Mouse (Mus musculus): Measurements from ENCODE around the gene Tpst2. TPM values are rescaled to one million over a fixed set of nuclear protein-coding genes. Genes with fewer than 3 reads are reported as not detected.
"Not testable (repeated sequence)": the region's sequence is repeated elsewhere in the genome, so short reads cannot be mapped to it uniquely, and the experiment has no call there.

Tpst2 gene
- polyA plus RNA-seq, 1 experiment from 2014 or later: 38.8 TPM

DNA sequence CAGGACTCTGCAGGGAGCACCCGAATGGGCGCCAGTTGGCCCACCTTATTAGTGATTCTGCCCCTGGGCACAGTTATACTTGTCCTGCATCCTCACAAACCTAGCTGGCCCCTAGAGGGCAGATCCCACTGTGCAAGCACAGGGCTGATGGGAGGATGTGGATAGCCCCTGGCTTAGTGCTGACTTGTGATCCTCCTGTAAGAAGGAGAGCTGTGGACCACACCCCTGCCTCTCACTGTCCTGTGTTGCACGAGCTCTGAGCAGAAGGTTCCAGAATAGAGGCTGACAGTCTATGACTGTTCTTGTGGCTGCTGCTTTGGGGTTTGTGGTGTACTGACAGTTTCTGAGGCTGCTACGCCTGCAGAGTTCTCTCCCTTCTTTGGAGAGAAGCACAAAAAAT is 25.2 kb downstream of the Tpst2 start:
- peak overlapping the region; percentile 70 for H3K27ac ChIP-seq (ENCODE audit: low read length)
- H3K36me3 ChIP-seq (ENCODE audit: control insufficient read depth, insufficient read depth): peaks cover 2% of the 10 kb centered on the region; the same call in 1 of the 2 replicates
- ATAC-seq (ENCODE audit: low read depth): no peak
- H3K4me1 ChIP-seq (ENCODE audit: control insufficient read depth, low read depth, low read length): peaks cover 56% of the 10 kb centered on the region
- H3K9ac ChIP-seq (ENCODE audit: low read depth, low read length): no peak overlapping the region
- no peaks in the 10 kb centered on the region for H3K27me3 ChIP-seq (ENCODE audit: control insufficient read depth, insufficient read depth, low read depth, low read length)
- no peak overlapping the region for H3K4me3 ChIP-seq (ENCODE audit: low read depth, low read length)
- WGBS (ENCODE audit: insufficient replicate concordance): 59% methylated on average over 4 of the region's 4 CpGs
- no peaks in the 10 kb centered on the region for H3K9me3 ChIP-seq (replicated peaks; ENCODE audit: control insufficient read depth, low read length)
- H3K4me2 ChIP-seq (ENCODE audit: low read depth, low read length): no peak overlapping the region

DNA sequence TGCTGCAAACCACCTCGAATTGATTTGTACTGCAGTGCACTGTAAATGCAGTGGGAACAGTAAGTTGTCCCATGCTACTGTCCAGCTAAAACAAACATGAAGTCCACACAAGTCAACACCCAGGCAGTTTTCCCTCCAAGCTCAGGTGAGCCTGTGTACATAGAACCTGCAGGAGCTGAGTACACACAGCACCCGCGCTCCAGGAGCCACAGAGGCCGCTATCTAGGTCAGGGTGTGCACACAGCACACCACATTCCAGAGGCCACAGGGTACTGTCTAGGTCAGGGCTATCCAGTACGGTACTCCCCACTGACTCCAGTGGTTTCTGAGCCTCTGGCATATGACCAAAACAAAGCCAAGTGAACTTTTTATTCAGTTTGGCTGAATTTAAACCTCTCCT is 25.8 kb downstream of the Tpst2 start:
- 62% methylated on average over 5 of the region's 5 CpGs for WGBS (ENCODE audit: insufficient replicate concordance)
- peak; percentile 94 for ATAC-seq (ENCODE audit: low read depth)
- peaks cover 2% of the 10 kb centered on the region; the same call in 1 of the 2 replicates for H3K36me3 ChIP-seq (ENCODE audit: control insufficient read depth, insufficient read depth)
- no peak overlapping the region for H3K4me3 ChIP-seq (ENCODE audit: low read depth, low read length)
- no peaks in the 10 kb centered on the region for H3K27me3 ChIP-seq (ENCODE audit: control insufficient read depth, insufficient read depth, low read depth, low read length)
- H3K9me3 ChIP-seq (replicated peaks; ENCODE audit: control insufficient read depth, low read length): no peaks in the 10 kb centered on the region
- H3K9ac ChIP-seq (ENCODE audit: low read depth, low read length): no peak overlapping the region; the same call in 1 of the 2 replicates
- peaks cover 50% of the 10 kb centered on the region for H3K4me1 ChIP-seq (ENCODE audit: control insufficient read depth, low read depth, low read length)
- no peak overlapping the region for H3K4me2 ChIP-seq (ENCODE audit: low read depth, low read length)
- peak overlapping the region; percentile 86 for H3K27ac ChIP-seq (ENCODE audit: low read length)

DNA sequence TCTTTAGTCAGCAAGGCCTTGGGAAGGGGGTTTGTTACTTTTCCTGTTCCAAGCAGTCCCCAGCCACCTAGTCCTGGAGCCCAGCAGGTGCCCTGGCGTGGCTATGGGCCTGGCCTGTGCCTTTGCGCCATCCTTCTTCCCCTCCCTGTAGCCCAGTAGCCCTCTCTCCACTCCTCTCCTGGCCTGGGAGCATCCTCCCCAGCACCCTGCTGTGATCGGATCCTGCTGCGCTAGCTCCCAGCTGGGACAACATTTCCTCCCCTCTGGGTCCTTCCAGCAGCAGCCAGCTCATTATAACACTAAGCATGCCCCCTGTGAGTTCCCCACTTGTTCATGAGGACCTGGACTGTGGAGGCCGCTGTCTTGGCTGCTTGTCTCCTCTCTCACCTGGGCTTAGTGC is 29.4 kb downstream of the Tpst2 start:
- H3K4me1 ChIP-seq (ENCODE audit: control insufficient read depth, low read depth, low read length): peaks cover 15% of the 10 kb centered on the region
- no peaks in the 10 kb centered on the region for H3K9me3 ChIP-seq (replicated peaks; ENCODE audit: control insufficient read depth, low read length)
- no peak overlapping the region for H3K4me2 ChIP-seq (ENCODE audit: low read depth, low read length)
- peaks cover 27% of the 10 kb centered on the region for H3K36me3 ChIP-seq (ENCODE audit: control insufficient read depth, insufficient read depth)
- H3K4me3 ChIP-seq (ENCODE audit: low read depth, low read length): no peak overlapping the region
- no peak overlapping the region for H3K9ac ChIP-seq (ENCODE audit: low read depth, low read length)
- no peaks in the 10 kb centered on the region for H3K27me3 ChIP-seq (ENCODE audit: control insufficient read depth, insufficient read depth, low read depth, low read length)
- no peak for ATAC-seq (ENCODE audit: low read depth)
- H3K27ac ChIP-seq (ENCODE audit: low read length): no peak overlapping the region
- WGBS (ENCODE audit: insufficient replicate concordance): 84% methylated on average over 5 of the region's 5 CpGs

DNA sequence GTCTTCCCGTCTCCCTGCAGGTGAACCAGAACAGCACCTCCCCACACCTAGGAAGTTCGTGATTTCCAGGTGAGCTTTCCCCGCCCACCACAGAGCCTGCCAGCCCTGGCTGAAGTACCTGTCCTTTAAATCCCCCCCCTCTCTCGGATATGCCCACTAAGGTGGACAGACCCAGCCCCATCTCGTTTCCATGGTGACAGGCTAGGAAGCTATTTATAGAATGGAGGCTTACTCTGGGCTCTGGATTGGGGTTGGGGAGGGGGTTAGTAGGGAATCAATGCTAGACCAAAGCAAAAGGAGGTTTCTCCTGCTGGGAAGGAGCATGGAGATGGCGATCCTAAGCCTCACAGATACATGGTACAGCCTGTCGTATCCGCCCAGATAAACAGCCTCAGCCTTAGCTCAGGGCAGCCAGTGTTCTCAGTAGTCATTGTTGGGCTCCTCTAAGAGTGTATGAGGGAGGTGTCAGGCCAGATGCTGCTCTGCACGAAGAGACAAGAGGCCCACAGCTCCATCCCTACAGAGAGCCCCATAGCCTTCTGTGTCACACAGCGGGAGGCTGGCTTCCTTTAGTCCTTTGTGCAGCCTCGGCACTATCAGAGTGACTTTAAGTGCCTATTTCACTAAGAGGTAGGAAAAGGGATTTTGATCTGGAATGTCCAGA is 36.9 kb downstream of the Tpst2 start:
- Histone ChIP-seq H3K4me1 (ENCODE audit: control insufficient read depth, low read depth, low read length) (no peaks in the 10 kb centered on the region), H3K9ac (ENCODE audit: low read depth, low read length) (no peak overlapping the region), H3K4me3 (ENCODE audit: low read depth, low read length) (no peak overlapping the region), H3K9me3 (replicated peaks; ENCODE audit: control insufficient read depth, low read length) (no peaks in the 10 kb centered on the region), H3K27ac (ENCODE audit: low read length) (no peak overlapping the region), H3K4me2 (ENCODE audit: low read depth, low read length) (no peak overlapping the region), H3K27me3 (ENCODE audit: control insufficient read depth, insufficient read depth, low read depth, low read length) (no peaks in the 10 kb centered on the region), H3K36me3 (ENCODE audit: control insufficient read depth, insufficient read depth) (peaks cover 23% of the 10 kb centered on the region)
- ATAC-seq (ENCODE audit: low read depth): no peak
- 71% methylated on average over 11 of the region's 11 CpGs for WGBS (ENCODE audit: insufficient replicate concordance)

DNA sequence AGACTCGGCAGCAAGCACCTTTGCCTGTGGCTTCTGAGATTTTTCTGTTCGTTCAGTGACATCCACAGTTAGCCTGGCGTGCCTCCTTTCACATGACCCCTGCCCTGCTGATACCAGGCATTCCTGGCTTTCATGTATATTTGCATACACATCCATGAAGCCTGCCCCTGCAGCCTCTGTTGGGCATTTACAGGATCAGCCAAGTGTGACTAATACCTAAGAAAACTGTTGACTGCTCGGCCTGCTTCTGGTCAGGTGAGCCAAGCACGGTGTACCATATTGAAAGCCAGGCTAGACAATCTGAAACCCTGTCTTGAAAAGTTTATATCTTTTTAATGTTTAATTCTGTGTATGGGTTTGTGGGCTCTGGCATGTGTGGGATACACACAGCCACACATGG is 40.0 kb downstream of the Tpst2 start:
- no peak overlapping the region for H3K9ac ChIP-seq (ENCODE audit: low read depth, low read length)
- H3K4me1 ChIP-seq (ENCODE audit: control insufficient read depth, low read depth, low read length): peaks cover 4% of the 10 kb centered on the region; the same call in 1 of the 2 replicates
- no peaks in the 10 kb centered on the region for H3K27me3 ChIP-seq (ENCODE audit: control insufficient read depth, insufficient read depth, low read depth, low read length)
- no peak for ATAC-seq (ENCODE audit: low read depth)
- H3K9me3 ChIP-seq (replicated peaks; ENCODE audit: control insufficient read depth, low read length): no peaks in the 10 kb centered on the region
- WGBS (ENCODE audit: insufficient replicate concordance): 70% methylated on average over 5 of the region's 5 CpGs
- no peak overlapping the region for H3K27ac ChIP-seq (ENCODE audit: low read length)
- peaks cover 2% of the 10 kb centered on the region for H3K36me3 ChIP-seq (ENCODE audit: control insufficient read depth, insufficient read depth)
- H3K4me2 ChIP-seq (ENCODE audit: low read depth, low read length): no peak overlapping the region
- H3K4me3 ChIP-seq (ENCODE audit: low read depth, low read length): no peak overlapping the region

DNA sequence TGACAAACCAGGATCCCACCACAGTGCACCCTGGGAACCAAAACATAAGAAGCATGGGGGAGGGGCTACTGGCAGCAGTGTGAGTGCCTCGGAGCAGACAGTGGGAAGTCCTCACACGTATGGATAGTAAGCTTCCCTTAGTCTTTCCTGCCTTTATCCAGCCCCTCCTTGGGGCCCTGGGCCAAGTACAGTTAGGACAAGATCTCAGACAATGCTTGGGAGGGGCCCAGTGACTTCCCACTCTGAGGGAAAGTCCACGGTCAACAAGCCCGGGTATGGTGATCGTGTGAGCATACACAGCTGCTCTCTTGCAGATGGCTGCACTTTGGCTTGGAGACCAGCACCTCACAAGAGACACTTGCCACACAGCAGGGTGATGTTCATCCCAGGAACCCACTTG is 40.8 kb downstream of the Tpst2 start:
- H3K9me3 ChIP-seq (replicated peaks; ENCODE audit: control insufficient read depth, low read length): no peaks in the 10 kb centered on the region
- no peak overlapping the region for H3K4me2 ChIP-seq (ENCODE audit: low read depth, low read length)
- WGBS (ENCODE audit: insufficient replicate concordance): 34% methylated on average over 5 of the region's 5 CpGs
- H3K27ac ChIP-seq (ENCODE audit: low read length): no peak overlapping the region
- ATAC-seq (ENCODE audit: low read depth): peak; percentile 31; the same call in 1 of the 2 replicates
- H3K27me3 ChIP-seq (ENCODE audit: control insufficient read depth, insufficient read depth, low read depth, low read length): no peaks in the 10 kb centered on the region
- H3K9ac ChIP-seq (ENCODE audit: low read depth, low read length): no peak overlapping the region
- H3K36me3 ChIP-seq (ENCODE audit: control insufficient read depth, insufficient read depth): peaks cover 2% of the 10 kb centered on the region
- peaks cover 4% of the 10 kb centered on the region; the same call in 1 of the 2 replicates for H3K4me1 ChIP-seq (ENCODE audit: control insufficient read depth, low read depth, low read length)
- H3K4me3 ChIP-seq (ENCODE audit: low read depth, low read length): no peak overlapping the region

DNA sequence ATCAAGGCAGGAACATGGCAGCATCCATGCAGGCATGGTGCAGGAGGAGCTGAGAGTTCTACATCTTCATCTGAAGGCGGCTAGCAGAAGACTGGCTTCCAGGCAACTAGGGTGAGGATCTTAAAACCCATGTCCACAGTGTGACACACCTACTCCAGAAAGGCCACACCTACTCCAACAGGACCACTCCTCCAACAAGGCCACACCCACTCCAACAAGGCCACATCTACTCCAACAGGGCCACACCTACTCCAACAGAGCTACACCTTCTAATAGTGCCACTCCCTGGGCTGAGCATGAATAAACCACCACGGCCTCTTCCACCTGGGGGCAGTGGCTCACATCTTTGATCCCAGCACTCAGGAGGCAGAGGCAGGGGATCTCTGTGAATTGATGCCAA is 42.9 kb downstream of the Tpst2 start:
- H3K4me2 ChIP-seq (ENCODE audit: low read depth, low read length); H3K9ac ChIP-seq (ENCODE audit: low read depth, low read length); H3K27me3 ChIP-seq (ENCODE audit: control insufficient read depth, insufficient read depth, low read depth, low read length); H3K4me3 ChIP-seq (ENCODE audit: low read depth, low read length); H3K4me1 ChIP-seq (ENCODE audit: control insufficient read depth, low read depth, low read length); H3K27ac ChIP-seq (ENCODE audit: low read length); H3K36me3 ChIP-seq (ENCODE audit: control insufficient read depth, insufficient read depth); H3K9me3 ChIP-seq (replicated peaks; ENCODE audit: control insufficient read depth, low read length): not testable (repeated sequence)
- ATAC-seq (ENCODE audit: low read depth): peak; percentile 76
- 41% methylated on average over 2 of the region's 2 CpGs for WGBS (ENCODE audit: insufficient replicate concordance)

DNA sequence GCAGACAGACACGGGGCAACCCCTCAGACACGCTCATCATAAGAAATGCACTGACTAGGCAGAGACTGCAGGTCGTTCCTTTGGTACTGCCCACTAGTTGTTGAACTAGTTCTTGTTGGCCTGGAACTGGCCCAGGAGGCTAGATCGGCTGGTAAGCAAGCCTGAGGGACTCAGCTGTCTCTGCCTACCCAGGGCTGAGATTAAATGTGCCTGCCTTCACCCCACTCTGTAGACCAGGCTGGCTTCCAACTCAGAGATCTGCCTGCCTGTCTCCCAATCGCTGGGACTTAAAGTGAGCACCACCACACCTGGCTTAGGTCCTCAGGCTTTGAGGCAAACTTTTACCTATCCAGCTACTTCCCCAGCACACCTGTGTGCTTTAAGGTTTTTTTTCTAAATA is 43.9 kb downstream of the Tpst2 start:
- Histone ChIP-seq H3K9ac (ENCODE audit: low read depth, low read length) (no peak overlapping the region), H3K27me3 (ENCODE audit: control insufficient read depth, insufficient read depth, low read depth, low read length) (no peaks in the 10 kb centered on the region), H3K36me3 (ENCODE audit: control insufficient read depth, insufficient read depth) (no peaks in the 10 kb centered on the region), H3K4me1 (ENCODE audit: control insufficient read depth, low read depth, low read length) (peaks cover 16% of the 10 kb centered on the region), H3K4me3 (ENCODE audit: low read depth, low read length) (no peak overlapping the region), H3K27ac (ENCODE audit: low read length) (no peak overlapping the region), H3K9me3 (replicated peaks; ENCODE audit: control insufficient read depth, low read length) (no peaks in the 10 kb centered on the region), H3K4me2 (ENCODE audit: low read depth, low read length) (no peak overlapping the region)
- 65% methylated on average over 5 of the region's 5 CpGs for WGBS (ENCODE audit: insufficient replicate concordance)
- no peak for ATAC-seq (ENCODE audit: low read depth)

DNA sequence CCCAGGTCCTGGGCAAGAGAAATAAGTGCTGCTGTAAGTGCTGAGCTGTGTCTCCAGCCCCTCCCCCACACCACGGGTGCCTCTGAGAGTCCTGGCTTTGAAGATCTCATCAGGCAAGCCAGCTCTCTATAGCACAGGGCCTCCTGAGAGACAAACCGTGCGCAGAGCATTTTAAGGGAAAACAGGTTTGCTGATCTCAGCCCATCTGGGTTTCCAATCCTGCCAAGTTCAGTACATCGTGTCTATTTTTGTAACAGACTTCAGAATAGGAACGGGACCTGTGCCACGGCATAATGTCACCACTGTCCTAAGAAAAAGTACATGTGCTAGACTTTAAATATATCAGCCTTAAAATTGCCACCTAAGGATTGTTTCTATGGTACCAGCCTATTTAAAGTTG is 44.4 kb downstream of the Tpst2 start:
- Histone ChIP-seq H3K9me3 (replicated peaks; ENCODE audit: control insufficient read depth, low read length) (no peaks in the 10 kb centered on the region), H3K4me3 (ENCODE audit: low read depth, low read length) (no peak overlapping the region), H3K9ac (ENCODE audit: low read depth, low read length) (no peak overlapping the region), H3K4me2 (ENCODE audit: low read depth, low read length) (no peak overlapping the region), H3K4me1 (ENCODE audit: control insufficient read depth, low read depth, low read length) (peaks cover 21% of the 10 kb centered on the region), H3K27me3 (ENCODE audit: control insufficient read depth, insufficient read depth, low read depth, low read length) (no peaks in the 10 kb centered on the region), H3K36me3 (ENCODE audit: control insufficient read depth, insufficient read depth) (no peaks in the 10 kb centered on the region), H3K27ac (ENCODE audit: low read length) (no peak overlapping the region)
- ATAC-seq (ENCODE audit: low read depth): no peak
- 60% methylated on average over 6 of the region's 6 CpGs for WGBS (ENCODE audit: insufficient replicate concordance)

Measured in liver, embryonic 16.5 days (tissue).